Mouse (Mus musculus) liver, postnatal 0 days (tissue): Measurements from ENCODE around the gene Kpna1. TPM values are rescaled to one million over a fixed set of nuclear protein-coding genes. Genes with fewer than 3 reads are reported as not detected.
A peak's percentile ranks its signal among the peaks of the same experiment; 100 is the strongest.

Source experiments
- ATAC-seq: fragments of 200-750 bp; cut with Nextera tagmentation; 2 replicates; pipeline ENCODE4 v1.8.0; 2017; ENCODE audit warnings: mild to moderate bottlenecking, moderate library complexity
- DNase-seq: peaks from one replicate; pipeline ENCODE4 v3.0.0-alpha.2; 2016
- H3K27ac ChIP-seq: fragments of 300-500 bp; sonication (generic); 2 replicates; pipeline ENCODE4 v1.5.1; 2014; ENCODE audit warnings: antibody characterized with exemption, moderate library complexity, mild to moderate bottlenecking, low read depth
- H3K27me3 ChIP-seq: fragments of 300-500 bp; sonication (generic); 2 replicates; pipeline ENCODE4 v1.6.1; 2014; ENCODE audit warnings: low read length, control low read depth, mixed read lengths; ENCODE audit not compliant: insufficient read depth
- H3K36me3 ChIP-seq: fragments of 300-500 bp; sonication (generic); replicated peaks from 2 replicates; pipeline ENCODE4 v1.6.1; 2014; ENCODE audit warnings: mild to moderate bottlenecking, control low read depth, low read length, moderate library complexity, mixed read lengths; ENCODE audit not compliant: insufficient read depth
- H3K4me1 ChIP-seq: fragments of 300-500 bp; sonication (generic); 2 replicates; pipeline ENCODE4 v1.6.1; 2014; ENCODE audit warnings: antibody characterized with exemption, mild to moderate bottlenecking, control low read depth; ENCODE audit not compliant: insufficient read depth
- H3K4me2 ChIP-seq: fragments of 300-500 bp; sonication (generic); 2 replicates; pipeline ENCODE4 v1.6.1; 2014; ENCODE audit warnings: low read depth, mild to moderate bottlenecking, low read length, moderate library complexity, mixed read lengths
- H3K4me3 ChIP-seq: fragments of 300-500 bp; sonication (generic); 2 replicates; pipeline ENCODE4 v1.5.1; 2014; ENCODE audit warnings: low read depth, low read length
- H3K9ac ChIP-seq: fragments of 300-500 bp; sonication (generic); replicated peaks from 2 replicates; pipeline ENCODE4 v1.6.1; 2014; ENCODE audit warnings: mild to moderate bottlenecking, moderate library complexity
- H3K9me3 ChIP-seq: fragments of 300-500 bp; sonication (generic); 2 replicates; pipeline ENCODE4 v1.6.1; 2016; ENCODE audit warnings: mild to moderate bottlenecking, control low read depth, low read length, mixed read lengths
- CTCF ChIP-seq: sonication (generic); IDR thresholded peaks from 2 replicates; pipeline ENCODE4 v1.5.1; 2016; ENCODE audit warnings: antibody characterized with exemption, low read depth
- EP300 ChIP-seq: IDR thresholded peaks from 2 replicates; pipeline ENCODE4 v1.6.1; 2016; ENCODE audit warnings: antibody characterized with exemption, low read depth, mild to moderate bottlenecking
- WGBS: fragments of 180-500 bp; shearing (Covaris S2); extraction: QIAGEN DNeasy Blood & Tissue Kit; methylation state at CpG from one replicate; pipeline ENCODE4 v1.1.7; 2014; ENCODE audit not compliant: insufficient replicate concordance; 5-methylcytosine and 5-hydroxymethylcytosine counted together
- polyA plus RNA-seq: library from polyadenylated mRNA; unstranded; fragments of >200 nt; fragmentation: Nextera tagmentation; extraction: Ambion mirVana; gene quantifications from 2 replicates; pipeline ENCODE4 v1.2.1, GENCODE M21; 2015

The Kpna1 gene
- polyA plus RNA-seq, 1 experiment from 2014 or later, result 17.6 TPM

GRCm38 (mm10) chr16:35966411-35967115 is 12.0 kb upstream of the Kpna1 start:
- DNase-seq (no peak), ATAC-seq (no peak)
- peaks cover 64% of the 10 kb centered on the region for H3K36me3 ChIP-seq
- no peaks in the 10 kb centered on the region for H3K4me1 ChIP-seq
- no peaks in the 10 kb centered on the region for H3K27me3 ChIP-seq
- 74% methylated on average over 5 of the region's 5 CpGs for WGBS
- TF ChIP-seq EP300 (no peak), CTCF (no peak)
- H3K4me2 ChIP-seq, result no peak overlapping the region
- no peak overlapping the region for H3K27ac ChIP-seq
- H3K9me3 ChIP-seq, result no peaks in the 10 kb centered on the region
- H3K9ac ChIP-seq, result no peak overlapping the region
- H3K4me3 ChIP-seq, result no peak overlapping the region

- TF ChIP-seq CTCF (peak; percentile 33), EP300 (no peak)
- no peak overlapping the region for H3K9ac ChIP-seq
- no peaks in the 10 kb centered on the region for H3K9me3 ChIP-seq
- ATAC-seq, result no peak
- H3K36me3 ChIP-seq, result peaks cover 68% of the 10 kb centered on the region
- no peaks in the 10 kb centered on the region for H3K4me1 ChIP-seq
- no peak overlapping the region for H3K4me2 ChIP-seq
- WGBS, result 80% methylated on average over 4 of the region's 4 CpGs
- H3K27ac ChIP-seq, result no peak overlapping the region
- no peak for DNase-seq
- H3K27me3 ChIP-seq, result no peaks in the 10 kb centered on the region
- no peak overlapping the region for H3K4me3 ChIP-seq
These were observed 11.2 kb upstream of the Kpna1 start for GRCm38 (mm10) chr16:35967319-35967718.

DNA sequence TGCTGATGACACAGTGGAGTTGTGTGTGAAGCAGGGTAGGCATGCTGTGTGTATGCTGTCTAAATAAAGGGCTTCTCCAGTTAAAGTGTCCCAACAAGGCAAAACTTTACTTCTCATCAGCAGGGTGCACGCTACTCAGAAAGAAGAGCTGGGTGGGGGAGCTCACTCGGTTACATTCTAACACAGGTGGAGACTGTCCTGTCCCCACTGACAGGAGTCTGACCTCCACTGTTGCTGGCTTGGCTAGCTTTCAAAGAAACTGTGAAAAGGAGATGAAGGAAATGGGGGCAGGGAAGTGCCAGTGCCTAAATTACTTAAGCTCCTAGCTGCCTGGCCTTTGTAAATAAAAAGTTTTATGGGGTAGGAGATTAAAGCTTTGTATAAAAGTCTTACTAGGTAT is 10.4 kb upstream of the Kpna1 start:
- H3K9me3 ChIP-seq, result no peaks in the 10 kb centered on the region
- peaks cover 73% of the 10 kb centered on the region for H3K36me3 ChIP-seq
- H3K9ac ChIP-seq, result no peak overlapping the region
- DNase-seq (no peak), ATAC-seq (no peak)
- H3K27ac ChIP-seq, result no peak overlapping the region
- TF ChIP-seq CTCF (no peak), EP300 (no peak)
- 69% methylated on average over 2 of the region's 2 CpGs for WGBS
- no peaks in the 10 kb centered on the region for H3K4me1 ChIP-seq
- H3K4me2 ChIP-seq, result no peak overlapping the region
- H3K4me3 ChIP-seq, result no peak overlapping the region
- no peaks in the 10 kb centered on the region for H3K27me3 ChIP-seq

GRCm38 (mm10) chr16:35974021-35974420 is 4.5 kb upstream of the Kpna1 start:
- DNase-seq (no peak), ATAC-seq (no peak)
- no peak overlapping the region for H3K4me3 ChIP-seq
- WGBS, result 45% methylated on average over 1 of the region's 1 CpGs
- no peaks in the 10 kb centered on the region for H3K4me1 ChIP-seq
- no peaks in the 10 kb centered on the region for H3K27me3 ChIP-seq
- H3K9ac ChIP-seq, result no peak overlapping the region
- TF ChIP-seq CTCF (no peak), EP300 (no peak)
- H3K36me3 ChIP-seq, result peaks cover 36% of the 10 kb centered on the region
- H3K4me2 ChIP-seq, result no peak overlapping the region
- H3K9me3 ChIP-seq, result no peaks in the 10 kb centered on the region
- no peak overlapping the region for H3K27ac ChIP-seq

- H3K27me3 ChIP-seq, result no peaks in the 10 kb centered on the region
- ATAC-seq, result peak; percentile 82
- H3K9me3 ChIP-seq, result no peaks in the 10 kb centered on the region
- no peaks in the 10 kb centered on the region for H3K36me3 ChIP-seq
- peaks cover 17% of the 10 kb centered on the region for H3K4me1 ChIP-seq
- no peak for TF ChIP-seq CTCF
- TF ChIP-seq EP300, result no peak; the same call in 1 of the 2 replicates
- no peak overlapping the region for H3K27ac ChIP-seq
- peak; percentile 100 for DNase-seq
- no peak overlapping the region for H3K4me3 ChIP-seq
- H3K9ac ChIP-seq, result no peak overlapping the region
- H3K4me2 ChIP-seq, result no peak overlapping the region
- WGBS, result 51% methylated on average over 19 of the region's 19 CpGs
These were observed 2.8 kb downstream of the Kpna1 start for GRCm38 (mm10) chr16:35981363-35981821.

GRCm38 (mm10) chr16:35982506-35982901 is 4.0 kb downstream of the Kpna1 start:
- 3% methylated on average over 15 of the region's 15 CpGs for WGBS
- DNase-seq, result no peak
- peaks cover 18% of the 10 kb centered on the region for H3K4me1 ChIP-seq
- H3K27me3 ChIP-seq, result no peaks in the 10 kb centered on the region
- peak overlapping the region; percentile 94 for H3K4me2 ChIP-seq
- no peaks in the 10 kb centered on the region for H3K9me3 ChIP-seq
- ATAC-seq, result no peak
- peak overlapping the region; percentile 80 for H3K4me3 ChIP-seq
- H3K9ac ChIP-seq, result peak overlapping the region; percentile 88
- H3K36me3 ChIP-seq, result no peaks in the 10 kb centered on the region
- TF ChIP-seq EP300, result no peak
- no peak for TF ChIP-seq CTCF
- peak overlapping the region; percentile 98 for H3K27ac ChIP-seq
